Mouse (Mus musculus): ENCODE results near the gene Taok1.

Gene Taok1

DNA sequence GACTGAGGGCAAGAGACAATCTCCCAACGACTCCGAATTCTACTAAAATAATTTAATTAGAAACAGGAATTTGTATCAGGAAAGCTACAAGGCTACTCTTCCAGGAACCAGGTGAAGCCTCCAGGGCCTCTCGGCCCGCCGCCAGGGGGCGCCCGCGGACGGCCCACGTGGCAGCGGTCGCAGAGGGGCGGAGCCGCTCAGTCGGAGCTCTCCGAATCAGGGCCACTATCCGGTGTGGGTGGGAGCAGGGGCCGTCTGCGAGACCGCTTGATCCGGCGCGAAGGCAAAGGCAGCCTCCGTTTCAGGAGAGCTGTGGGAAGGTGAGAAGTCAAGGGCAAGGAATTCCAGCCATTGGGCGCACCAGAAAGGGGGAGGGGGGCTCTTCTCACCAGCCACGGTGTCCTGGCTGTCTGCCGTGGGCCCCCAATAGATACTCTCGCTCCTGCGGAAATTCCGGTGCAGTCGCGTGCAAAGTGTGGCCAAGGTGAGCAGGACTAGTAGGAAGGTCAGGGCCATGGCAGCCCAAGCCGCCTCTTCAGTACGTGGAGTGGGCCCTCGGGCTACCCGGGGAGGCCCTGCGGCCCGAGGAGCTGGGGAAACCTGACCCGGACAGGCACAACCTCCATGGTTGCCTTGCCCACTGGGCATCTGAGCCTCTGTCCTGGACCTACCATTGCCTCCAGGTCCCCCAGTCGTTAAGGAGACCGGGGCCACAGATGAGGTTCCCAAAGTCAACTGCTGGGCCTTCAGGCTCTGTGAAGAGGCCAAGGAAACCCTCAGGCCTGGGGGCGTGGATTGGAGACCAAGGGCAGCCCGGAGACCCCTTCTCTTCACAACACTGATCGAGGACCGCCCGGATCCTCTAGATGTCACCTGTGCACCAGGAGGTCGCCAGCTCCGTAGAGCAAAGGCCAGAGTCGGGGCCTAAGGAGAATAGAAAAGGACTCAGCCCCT, 99.3 kb downstream of the Taok1 start:
- DNase-seq (ENCODE audit: low spot score), result peak; percentile 87

DNA sequence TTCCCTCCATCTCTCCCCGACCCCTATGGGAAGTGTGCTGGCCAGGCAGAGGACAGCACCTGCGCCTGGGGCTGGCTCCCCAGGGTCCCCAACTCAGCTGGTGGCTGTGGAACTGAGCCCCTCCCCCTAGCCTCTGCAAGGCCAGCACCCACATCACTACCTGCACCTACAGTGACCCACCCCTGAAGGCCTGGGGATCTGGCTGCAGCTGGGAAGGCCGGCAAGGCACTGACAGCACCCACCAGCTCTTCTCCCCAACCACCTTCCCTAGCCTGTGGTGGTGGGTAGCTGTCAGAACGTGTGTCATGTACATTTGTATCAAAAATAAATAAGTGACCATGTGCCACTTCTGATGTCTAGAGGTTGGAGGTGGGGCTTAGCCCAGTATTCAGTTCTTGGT, 100.2 kb downstream of the Taok1 start:
- peak; percentile 12 for DNase-seq (ENCODE audit: low spot score)

DNA sequence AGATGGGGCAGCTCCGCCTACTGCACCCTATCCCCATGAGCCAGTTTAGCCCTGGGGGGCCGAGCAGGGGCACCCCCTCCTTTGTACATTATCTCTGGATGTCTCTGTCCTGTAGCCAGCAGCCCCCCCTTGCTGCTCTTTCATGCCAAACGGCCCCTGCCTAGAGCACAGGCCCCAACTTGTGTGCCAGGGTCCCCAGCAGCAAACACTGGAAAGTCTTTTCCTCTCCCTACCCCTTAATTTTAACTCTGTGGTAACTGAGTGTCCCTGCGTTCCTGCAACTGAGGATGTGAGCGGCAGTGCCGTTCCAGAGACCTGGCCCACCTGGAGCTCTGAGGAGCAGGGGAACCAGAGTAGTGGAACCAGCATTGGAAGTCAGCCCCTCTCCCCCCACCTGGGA, 100.7 kb downstream of the Taok1 start:
- DNase-seq (ENCODE audit: low spot score), result peak; percentile 4

GRCm38 (mm10) chr11:77506273-77506672, 101.3 kb downstream of the Taok1 start:
- DNase-seq (ENCODE audit: low spot score), result peak; percentile 9

DNA sequence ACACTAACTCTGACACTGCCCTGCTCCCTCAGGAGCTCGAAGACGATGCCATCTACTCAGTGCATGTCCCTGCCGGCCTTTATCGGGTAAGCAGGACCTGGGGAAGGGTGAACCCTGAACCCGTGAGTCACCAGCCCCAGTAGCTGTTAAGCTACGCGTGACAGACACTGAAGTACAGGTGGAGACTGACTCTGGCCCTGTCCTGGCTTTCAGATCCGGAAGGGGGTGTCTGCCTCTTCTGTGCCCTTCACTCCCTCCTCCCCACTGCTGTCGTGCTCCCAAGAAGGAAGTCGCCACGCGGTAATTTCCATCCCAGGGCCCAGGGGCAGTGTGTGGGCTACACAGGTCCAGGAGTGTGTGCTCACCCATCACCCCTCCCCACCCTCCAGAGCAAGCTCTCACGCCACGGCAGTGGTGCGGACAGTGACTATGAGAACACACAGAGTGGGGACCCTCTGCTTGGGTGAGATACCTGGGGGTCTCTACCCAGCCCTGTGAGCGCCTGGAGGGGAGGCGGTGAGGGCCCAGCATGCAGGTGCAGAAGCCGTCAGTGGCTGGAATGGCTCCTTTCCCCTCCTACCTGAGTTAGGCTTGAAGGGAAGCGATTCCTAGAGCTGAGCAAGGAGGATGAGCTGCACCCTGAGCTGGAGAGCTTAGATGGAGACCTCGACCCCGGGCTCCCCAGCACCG, 102.2 kb downstream of the Taok1 start:
- DNase-seq (ENCODE audit: low spot score), result no peak

GRCm38 (mm10) chr11:77504377-77504776, 103.2 kb downstream of the Taok1 start:
- DNase-seq (ENCODE audit: low spot score), result no peak

DNA sequence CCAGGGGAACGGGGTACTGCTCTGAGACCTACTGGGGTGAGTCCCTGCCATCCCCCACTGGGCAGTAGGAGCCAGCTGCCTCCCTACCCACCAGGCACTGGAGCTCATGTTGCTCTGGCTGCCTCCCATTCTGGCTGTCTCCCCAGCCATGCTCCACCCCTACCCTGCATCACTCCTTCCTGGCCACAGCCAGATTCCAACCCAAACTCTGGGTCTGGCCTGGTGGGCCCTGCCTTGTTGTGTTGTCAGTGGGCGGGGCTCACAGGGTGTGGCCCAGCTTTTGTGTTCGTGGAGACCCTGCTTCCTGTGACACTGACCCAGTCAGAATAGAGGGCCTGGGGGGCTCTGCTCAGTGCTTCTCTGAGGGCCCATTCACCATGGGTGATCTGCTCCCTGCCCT, 104.1 kb downstream of the Taok1 start:
- peak; percentile 26 for DNase-seq (ENCODE audit: low spot score)

GRCm38 (mm10) chr11:77502481-77502880, 105.1 kb downstream of the Taok1 start:
- no peak for DNase-seq (ENCODE audit: low spot score)

DNA sequence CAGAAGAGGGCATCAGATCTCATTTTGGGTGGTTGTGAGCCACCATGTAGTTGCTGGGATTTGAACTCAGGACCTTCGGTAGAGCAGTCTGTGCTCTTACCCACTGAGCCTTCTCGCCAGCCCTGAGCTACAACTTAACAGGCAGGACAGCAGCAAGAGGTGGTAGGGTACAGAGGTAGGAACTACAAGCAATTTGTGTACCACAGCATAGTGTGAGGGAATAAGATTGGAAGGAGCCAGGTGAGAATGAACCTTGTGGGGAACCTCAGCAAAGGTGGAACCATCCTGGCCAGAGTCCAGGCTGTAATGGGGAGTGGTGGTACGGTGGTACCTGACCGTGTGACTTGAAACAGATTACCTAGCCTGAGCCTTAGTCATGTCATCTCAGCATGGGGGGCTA, 105.6 kb downstream of the Taok1 start:
- DNase-seq (ENCODE audit: low spot score), result no peak

DNA sequence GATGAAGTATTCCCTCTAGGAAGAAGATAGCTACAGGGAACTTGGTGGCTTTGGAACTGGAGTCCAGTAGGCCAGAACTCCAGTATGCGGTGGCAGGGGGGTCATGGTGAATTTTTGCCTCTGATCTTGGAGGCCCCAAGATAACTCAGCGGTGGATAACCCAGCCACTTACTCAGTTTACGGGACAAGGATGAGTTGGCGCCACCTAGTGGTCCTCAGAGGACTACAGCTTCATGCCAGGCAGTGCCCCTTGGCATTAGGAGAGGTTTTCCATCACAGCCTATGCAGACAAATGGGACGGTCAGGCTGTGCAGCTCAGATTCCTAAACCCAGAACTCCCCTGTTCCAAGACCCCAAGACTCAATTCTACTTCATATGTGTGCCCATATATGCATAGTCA, 106.2 kb downstream of the Taok1 start:
- DNase-seq (ENCODE audit: low spot score), result peak; percentile 67

DNA sequence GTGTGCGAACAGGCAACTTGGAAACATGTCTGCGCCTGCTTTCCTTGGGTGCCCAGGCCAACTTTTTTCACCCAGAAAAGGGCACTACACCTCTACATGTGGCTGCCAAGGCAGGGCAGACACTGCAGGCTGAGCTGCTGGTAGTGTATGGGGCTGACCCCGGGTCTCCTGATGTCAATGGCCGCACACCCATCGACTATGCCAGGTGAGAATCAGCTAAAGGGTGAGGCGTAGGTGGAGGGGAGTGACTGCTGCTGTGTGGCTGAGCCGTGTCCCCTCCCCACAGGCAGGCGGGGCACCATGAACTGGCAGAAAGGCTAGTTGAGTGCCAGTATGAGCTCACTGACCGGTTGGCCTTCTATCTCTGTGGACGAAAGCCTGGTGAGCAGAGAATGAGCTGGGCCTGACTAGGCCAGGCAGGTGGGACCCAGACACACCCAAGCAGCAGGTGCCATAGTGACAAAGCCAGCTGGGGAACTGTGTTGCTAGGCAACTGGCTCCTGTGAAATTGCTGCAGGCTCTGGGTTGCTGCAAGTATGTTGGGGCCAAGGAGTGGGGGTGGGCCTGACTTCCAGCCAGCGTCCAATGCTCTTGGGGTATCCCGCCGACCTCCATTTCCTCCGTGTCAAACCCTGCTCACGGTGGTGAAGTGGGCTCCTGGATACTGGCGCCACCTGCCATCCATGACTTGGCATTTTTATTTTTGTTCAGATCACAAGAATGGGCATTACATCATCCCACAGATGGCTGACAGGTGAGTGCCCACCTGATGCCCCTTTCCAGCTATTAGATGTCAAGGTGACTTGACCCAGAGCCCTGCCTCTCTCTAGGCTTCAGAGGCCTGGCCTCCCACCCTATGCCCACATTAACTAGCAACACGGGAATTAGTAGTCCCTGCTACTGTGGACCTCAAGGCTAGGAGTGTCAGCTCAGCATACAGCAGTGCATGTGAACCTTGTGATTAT, 107.0 kb downstream of the Taok1 start:
- DNase-seq (ENCODE audit: low spot score), result no peak

DNA sequence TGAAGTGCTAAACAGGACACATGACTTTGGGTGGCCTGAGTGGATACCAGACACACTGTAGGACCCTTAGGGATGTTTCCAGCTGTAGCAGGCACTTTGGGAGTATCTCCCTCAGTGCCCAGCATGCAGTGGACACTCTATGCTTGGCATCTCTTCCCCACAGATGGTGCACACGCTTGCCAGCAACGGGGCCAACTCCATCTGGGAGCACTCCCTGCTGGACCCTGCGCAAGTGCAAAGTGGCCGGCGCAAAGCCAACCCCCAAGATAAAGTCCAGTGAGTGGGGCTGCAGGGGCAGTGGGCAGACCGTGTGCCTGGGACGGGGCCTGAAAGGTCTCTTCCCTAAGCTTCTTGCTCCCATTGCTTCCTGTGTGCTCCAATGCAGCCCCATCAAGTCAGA, 108.3 kb downstream of the Taok1 start:
- DNase-seq (ENCODE audit: low spot score), result no peak

GRCm38 (mm10) chr11:77498261-77499139, 109.1 kb downstream of the Taok1 start:
- no peak for DNase-seq (ENCODE audit: low spot score)

GRCm38 (mm10) chr11:77497851-77498250, 109.8 kb downstream of the Taok1 start:
- DNase-seq (ENCODE audit: low spot score), result no peak

- DNase-seq (ENCODE audit: low spot score), result no peak
These were observed 110.3 kb downstream of the Taok1 start for GRCm38 (mm10) chr11:77497341-77497756.

DNA sequence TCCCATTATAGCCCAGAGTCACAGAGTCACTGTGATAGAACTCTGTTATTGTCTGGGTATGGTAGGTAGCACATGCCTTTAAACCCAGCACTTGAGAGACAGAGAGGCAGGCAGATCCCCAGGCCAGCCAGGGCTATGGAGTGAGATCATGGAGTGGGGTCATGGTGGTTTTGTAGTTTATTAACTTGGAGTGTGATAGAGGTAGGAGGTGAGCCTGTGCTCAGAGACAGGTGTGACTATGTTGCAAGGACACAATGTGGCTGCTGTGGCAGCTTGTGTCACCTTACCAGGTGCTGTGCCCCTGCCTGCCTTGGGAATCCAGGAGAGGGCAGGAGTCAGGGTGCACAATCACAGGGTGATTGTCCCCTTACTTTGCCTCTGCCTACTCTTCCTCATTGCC, 112.1 kb downstream of the Taok1 start:
- DNase-seq (ENCODE audit: low spot score), result no peak

GRCm38 (mm10) chr11:77494782-77495181, 112.8 kb downstream of the Taok1 start:
- DNase-seq (ENCODE audit: low spot score), result no peak

DNA sequence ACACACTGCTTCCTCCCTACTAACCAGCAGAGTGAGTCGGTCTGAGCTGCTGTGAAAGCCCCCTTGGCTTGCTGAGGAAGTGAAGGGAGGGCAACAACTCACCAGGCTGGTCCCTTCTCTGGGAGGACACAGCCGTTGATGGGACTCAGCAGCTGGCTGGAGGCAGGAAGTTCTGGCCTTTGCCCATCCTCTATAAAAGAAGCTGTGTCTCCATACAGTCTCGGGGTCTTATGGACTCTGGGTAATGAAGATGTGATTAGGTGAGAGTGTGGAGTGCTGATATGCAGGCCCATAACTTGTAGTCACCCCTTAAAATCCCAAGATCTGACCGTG, 113.3 kb downstream of the Taok1 start:
- no peak for DNase-seq (ENCODE audit: low spot score)

DNA sequence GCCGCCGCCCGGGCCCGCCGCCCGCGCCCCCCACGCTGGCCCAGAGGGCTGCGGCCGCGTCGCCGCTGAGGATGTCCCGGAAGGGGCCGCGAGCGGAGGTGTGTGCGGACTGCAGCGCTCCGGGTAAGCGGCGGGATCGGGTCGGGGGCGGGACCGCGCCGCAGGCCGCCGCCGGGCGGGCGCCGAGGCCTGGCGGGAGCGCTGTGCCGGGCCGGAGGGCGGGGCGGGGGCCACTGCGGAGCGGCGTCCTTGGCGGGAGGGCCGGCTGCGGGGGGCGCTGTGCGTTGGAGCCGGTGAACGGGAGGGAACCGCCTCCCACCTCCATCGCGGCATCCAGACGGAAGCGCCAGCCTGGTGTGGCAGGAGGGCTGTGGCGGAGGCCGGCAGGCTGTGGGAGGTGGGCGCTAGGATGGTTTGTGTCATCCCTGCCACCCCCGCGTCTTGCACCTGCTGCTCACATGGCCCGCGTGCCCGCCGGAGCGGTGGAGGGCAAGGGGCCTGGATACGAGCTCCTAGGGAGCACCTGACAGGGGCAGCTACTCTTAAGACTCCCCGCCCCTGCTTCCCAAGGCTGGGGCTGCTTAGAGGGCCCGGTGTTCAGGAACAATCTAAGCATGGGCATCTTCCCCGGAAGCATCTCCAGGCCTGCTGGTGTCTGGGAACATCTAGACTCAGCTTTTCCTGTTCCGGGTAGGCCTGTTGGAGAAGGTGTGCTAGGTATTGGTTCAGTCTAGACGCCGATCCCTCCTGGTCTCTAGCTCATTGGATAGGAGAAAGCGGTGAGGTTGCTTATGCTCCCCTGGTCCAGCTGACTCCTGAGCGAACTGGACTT, 113.9 kb downstream of the Taok1 start, which contains the start of gene Git1:
TSS of gene Git1 (plus strand) at position 51 of the 832 bp plus-strand sequence.
- DNase-seq (ENCODE audit: low spot score), result peak; percentile 73

DNA sequence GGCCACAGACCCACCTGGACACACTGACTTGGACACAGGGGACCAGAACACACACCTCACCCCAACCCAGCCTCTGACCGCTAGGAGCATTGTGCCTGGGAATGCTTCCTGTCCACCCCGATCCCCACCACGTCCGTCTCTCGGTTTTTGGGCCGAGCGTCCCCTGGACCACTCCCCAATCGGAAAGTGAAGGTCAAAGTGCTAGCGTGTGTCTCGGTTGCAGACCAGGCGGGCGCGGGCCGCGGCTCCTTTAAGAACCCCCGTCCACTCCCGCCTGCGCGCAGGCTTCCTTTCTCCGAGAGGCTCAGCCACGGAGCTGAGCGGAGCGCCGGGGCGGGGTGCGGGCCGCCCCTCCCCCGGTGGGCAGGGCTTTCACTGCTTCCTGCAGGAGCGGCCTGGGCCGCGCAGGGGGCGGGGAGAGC, 114.7 kb downstream of the Taok1 start:
- DNase-seq (ENCODE audit: low spot score), result peak; percentile 95

Data from ovary, postnatal 36 days (tissue).